Mouse (Mus musculus): ENCODE measurements at regions not wholly inside any gene's neighbourhood (a gene's known extent, or its start where the extent isn't known, plus 50 kb on each side); places are given as distances from the start of the nearest gene placed in this dataset.

- no peak for DNase-seq (ENCODE audit: low read depth, low spot score)
Measured at GRCm38 (mm10) chr13:59228059-59228830, 356.8 kb downstream of the Agtpbp1 start.

GRCm38 (mm10) chr13:59227523-59228058, 357.4 kb downstream of the Agtpbp1 start:
- no peak for DNase-seq (ENCODE audit: low read depth, low spot score)

GRCm38 (mm10) chr13:59220587-59220986, 364.4 kb downstream of the Agtpbp1 start:
- no peak for DNase-seq (ENCODE audit: low read depth, low spot score)

- no peak for DNase-seq (ENCODE audit: low read depth, low spot score)
Measured at GRCm38 (mm10) chr13:59220156-59220555, 364.9 kb downstream of the Agtpbp1 start.

- DNase-seq (ENCODE audit: low read depth, low spot score) = no peak
Measured at GRCm38 (mm10) chr13:59216686-59217298, 368.2 kb downstream of the Agtpbp1 start.

- no peak for DNase-seq (ENCODE audit: low read depth, low spot score)
Measured at GRCm38 (mm10) chr13:59212296-59212701, 372.7 kb downstream of the Agtpbp1 start.

- DNase-seq (ENCODE audit: low read depth, low spot score) = no peak
Measured at GRCm38 (mm10) chr13:59210828-59211227, 374.2 kb downstream of the Agtpbp1 start.

- no peak for DNase-seq (ENCODE audit: low read depth, low spot score)
Measured at GRCm38 (mm10) chr13:59206186-59206585, 378.8 kb downstream of the Agtpbp1 start.

- DNase-seq (ENCODE audit: low read depth, low spot score) = no peak
Measured at GRCm38 (mm10) chr13:59204506-59204905, 380.5 kb downstream of the Agtpbp1 start.

- DNase-seq (ENCODE audit: low read depth, low spot score) = no peak
Measured at GRCm38 (mm10) chr13:59196311-59196710, 388.7 kb downstream of the Agtpbp1 start.

GRCm38 (mm10) chr13:59188431-59188830, 382.1 kb downstream of the Ntrk2 start:
- DNase-seq (ENCODE audit: low read depth, low spot score) = no peak
